Mouse (Mus musculus) liver, postnatal 0 days (tissue): ENCODE measurements at regions not wholly inside any gene's neighbourhood (a gene's known extent, or its start where the extent isn't known, plus 50 kb on each side); places are given as distances from the start of the nearest gene placed in this dataset.
"Not testable (repeated sequence)": the region's sequence is repeated elsewhere in the genome, so short reads cannot be mapped to it uniquely, and the experiment has no call there.

ENCODE experiments used
- CTCF ChIP-seq: sonication (generic); IDR thresholded peaks from 2 replicates; pipeline ENCODE4 v1.5.1; 2016; ENCODE audit warnings: antibody characterized with exemption, low read depth
- EP300 ChIP-seq: IDR thresholded peaks from 2 replicates; pipeline ENCODE4 v1.6.1; 2016; ENCODE audit warnings: antibody characterized with exemption, low read depth, mild to moderate bottlenecking

GRCm38 (mm10) chr17:91389937-91390623 is 297.2 kb upstream of the Nrxn1 start:
- not testable (repeated sequence) for TF ChIP-seq CTCF, EP300
